Comparison of ENCODE assay signal across 7 mouse cellular contexts in genomic region chr9:64017861-64018793, GRCm38 (mm10). TPM values are rescaled to one million over a fixed set of nuclear protein-coding genes. Genes with fewer than 3 reads are reported as not detected.
DNase-seq lines count a peak whose midpoint lies in the region; ATAC-seq and TF ChIP-seq lines count a peak whose summit lies in the region.

No protein-coding gene starts in this region.

- DNase-seq in adrenal gland, adult (ENCODE audit: inconsistent age in 2 of 2, low spot score in 1 of 2): peak; percentile 73 to 84
- DNase-seq in embryonic facial prominence, embryonic 11.5 days (ENCODE audit: low spot score): peak; percentile 87
- peak; percentile 67 for DNase-seq in heart, postnatal 0 days (ENCODE audit: low spot score)
- peak; percentile 82 for DNase-seq in kidney, postnatal 14 days
- DNase-seq in mesoderm, embryonic 11.5 days (ENCODE audit: low read depth, low spot score): peak; percentile 78
- peak; percentile 36 for DNase-seq in thymus, postnatal 14 days
- no peak for DNase-seq in spleen, postnatal 36 days (ENCODE audit: low spot score in 2 of 2)

- no peak for TF ChIP-seq CTCF in heart, postnatal 0 days (IDR thresholded peaks at IDR 0.05; ENCODE audit: low read depth)

- H3K27ac ChIP-seq in embryonic facial prominence, embryonic 11.5 days (replicated peaks; ENCODE audit: low read depth, low read length): peak overlapping the region; percentile 53; the same call in 1 of the 2 replicates
- peak overlapping the region; percentile 91 for H3K27ac ChIP-seq in heart, postnatal 0 days (ENCODE audit: low read depth)

- peak; percentile 57 for ATAC-seq in embryonic facial prominence, embryonic 11.5 days (replicated peaks; ENCODE audit: insufficient number of reproducible peaks, low FRiP score, low TSS enrichment, low read depth)
- no peak; the same call in 1 of the 2 replicates for ATAC-seq in heart, postnatal 0 days (ENCODE audit: insufficient read depth, low read depth)

- no peaks in the 10 kb centered on the region for H3K27me3 ChIP-seq in embryonic facial prominence, embryonic 11.5 days (ENCODE audit: control insufficient read depth, insufficient read depth, low read length)
- no peaks in the 10 kb centered on the region for H3K27me3 ChIP-seq in heart, postnatal 0 days (ENCODE audit: control insufficient read depth, insufficient read depth, low read length)

- H3K9ac ChIP-seq in embryonic facial prominence, embryonic 11.5 days (replicated peaks; ENCODE audit: low read length): peak overlapping the region; percentile 98
- H3K9ac ChIP-seq in heart, postnatal 0 days (replicated peaks; ENCODE audit: low read depth, low read length): peak overlapping the region; percentile 88

- H3K4me2 ChIP-seq in embryonic facial prominence, embryonic 11.5 days (ENCODE audit: low read depth, low read length): peak overlapping the region; percentile 72
- H3K4me2 ChIP-seq in heart, postnatal 0 days (ENCODE audit: low read depth, low read length): peak overlapping the region; percentile 87

- TF ChIP-seq EP300 in heart, postnatal 0 days (IDR thresholded peaks at IDR 0.05; ENCODE audit: low read depth): no peak

- H3K9me3 ChIP-seq in embryonic facial prominence, embryonic 11.5 days (replicated peaks; ENCODE audit: control insufficient read depth, low read length): no peaks in the 10 kb centered on the region
- H3K9me3 ChIP-seq in heart, postnatal 0 days (replicated peaks; ENCODE audit: control insufficient read depth, low read length): no peaks in the 10 kb centered on the region

- 1% methylated on average over 23 of the region's 23 CpGs for WGBS in embryonic facial prominence, embryonic 11.5 days
- 2% methylated on average over 23 of the region's 23 CpGs for WGBS in heart, postnatal 0 days

- peaks cover 4% of the 10 kb centered on the region for H3K4me1 ChIP-seq in embryonic facial prominence, embryonic 11.5 days (ENCODE audit: control insufficient read depth, insufficient read depth, low read length)
- peaks cover 19% of the 10 kb centered on the region; the same call in 1 of the 2 replicates for H3K4me1 ChIP-seq in heart, postnatal 0 days (ENCODE audit: control insufficient read depth, insufficient read depth)

- H3K36me3 ChIP-seq in embryonic facial prominence, embryonic 11.5 days (replicated peaks; ENCODE audit: control insufficient read depth, insufficient read depth, low read depth, low read length): no peaks in the 10 kb centered on the region
- peaks cover 12% of the 10 kb centered on the region for H3K36me3 ChIP-seq in heart, postnatal 0 days (replicated peaks; ENCODE audit: control insufficient read depth, insufficient read depth, low read length)

- peak overlapping the region; percentile 93 for H3K4me3 ChIP-seq in embryonic facial prominence, embryonic 11.5 days (ENCODE audit: low read depth, low read length)
- peak overlapping the region; percentile 72 for H3K4me3 ChIP-seq in heart, postnatal 0 days (ENCODE audit: low read depth, low read length)

RNA-seq across cellular contexts. Expression of gene Smad6, which starts 3.7 kb away (rescaled TPM):
- polyA plus RNA-seq in embryonic facial prominence, embryonic 11.5 days (2014; fragmentation: Nextera tagmentation; extraction: Ambion mirVana): 9.3 and 9.8 TPM in 2 replicates
- total RNA-seq in heart, postnatal 0 days (2014; rRNA removed; ENCODE audit: low replicate concordance): 68.4 and 93.1 TPM in 2 replicates
- polyA plus RNA-seq in heart, postnatal 0 days (2015; fragmentation: Nextera tagmentation; extraction: Ambion mirVana): 5.6 and 6.7 TPM in 2 replicates

Comparison
In these comparisons a context has a peak if more than half of its experiments do, and no peak if none do; other contexts are left out.
1. DNase-seq: peak in adrenal gland, adult (2 of 2), embryonic facial prominence, embryonic 11.5 days (single experiment), heart, postnatal 0 days (single experiment), kidney, postnatal 14 days (single experiment), mesoderm, embryonic 11.5 days (single experiment) and thymus, postnatal 14 days (single experiment); none in spleen, postnatal 36 days (0 of 2).